Mouse (Mus musculus): ENCODE results near the gene Zfp358. TPM values are rescaled to one million over a fixed set of nuclear protein-coding genes. Genes with fewer than 3 reads are reported as not detected.
A peak's percentile ranks its signal among the peaks of the same experiment; 100 is the strongest.

The Zfp358 gene
- polyA plus RNA-seq, 1 experiment from 2014 or later: 29.6 TPM

DNA sequence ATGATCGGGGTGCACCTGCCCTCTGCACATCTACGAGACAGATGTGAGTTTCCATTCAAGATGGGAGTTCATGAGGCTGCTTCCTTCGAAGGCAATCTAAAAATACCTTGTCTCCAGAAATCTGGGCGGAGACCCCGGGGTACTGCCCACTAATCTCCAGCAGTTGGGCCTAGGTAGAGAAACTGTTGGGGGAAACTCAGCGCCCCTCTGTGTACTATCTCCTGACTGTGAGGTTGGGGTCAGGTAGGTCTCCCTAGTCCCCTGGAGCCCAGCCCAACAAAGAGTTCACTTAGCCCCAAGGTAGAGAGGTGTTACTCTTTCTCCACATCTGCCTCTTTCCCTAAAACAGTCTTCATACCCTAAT lies 889 bp downstream of the Zfp358 start:
- no peaks in the 10 kb centered on the region for H3K27me3 ChIP-seq (ENCODE audit: control insufficient read depth, insufficient read depth, low read length)
- H3K27ac ChIP-seq (ENCODE audit: low read length): no peak overlapping the region; the same call in 1 of the 2 replicates
- peak overlapping the region; percentile 92 for H3K4me3 ChIP-seq (ENCODE audit: low read depth, low read length)
- no peak for ATAC-seq (ENCODE audit: insufficient number of reproducible peaks, insufficient read depth, low FRiP score, low read depth)
- peak overlapping the region; percentile 97 for H3K9ac ChIP-seq (replicated peaks; ENCODE audit: low read depth, low read length)
- H3K9me3 ChIP-seq (ENCODE audit: control insufficient read depth, low read depth, low read length): no peaks in the 10 kb centered on the region
- peaks cover 25% of the 10 kb centered on the region for H3K36me3 ChIP-seq (ENCODE audit: control insufficient read depth, insufficient read depth, low read length)
- peaks cover 5% of the 10 kb centered on the region; the same call in 1 of the 2 replicates for H3K4me1 ChIP-seq (ENCODE audit: control insufficient read depth, insufficient read depth, low read length)
- H3K4me2 ChIP-seq (replicated peaks; ENCODE audit: low read depth, low read length): peak overlapping the region; percentile 46
- WGBS: 22% methylated on average over 6 of the region's 6 CpGs

GRCm38 (mm10) chr8:3495578-3496427 lies 2.9 kb downstream of the Zfp358 start:
- Histone ChIP-seq H3K4me1 (ENCODE audit: control insufficient read depth, insufficient read depth, low read length) (peaks cover 12% of the 10 kb centered on the region; the same call in 1 of the 2 replicates), H3K9me3 (ENCODE audit: control insufficient read depth, low read depth, low read length) (no peaks in the 10 kb centered on the region), H3K9ac (replicated peaks; ENCODE audit: low read depth, low read length) (no peak overlapping the region), H3K4me3 (ENCODE audit: low read depth, low read length) (no peak overlapping the region), H3K27ac (ENCODE audit: low read length) (no peak overlapping the region), H3K36me3 (ENCODE audit: control insufficient read depth, insufficient read depth, low read length) (peaks cover 25% of the 10 kb centered on the region), H3K4me2 (replicated peaks; ENCODE audit: low read depth, low read length) (no peak overlapping the region), H3K27me3 (ENCODE audit: control insufficient read depth, insufficient read depth, low read length) (no peaks in the 10 kb centered on the region)
- WGBS: 95% methylated on average over 44 of the region's 44 CpGs
- no peak for ATAC-seq (ENCODE audit: insufficient number of reproducible peaks, insufficient read depth, low FRiP score, low read depth)

- Histone ChIP-seq H3K9me3 (ENCODE audit: control insufficient read depth, low read depth, low read length) (no peaks in the 10 kb centered on the region), H3K9ac (replicated peaks; ENCODE audit: low read depth, low read length) (no peak overlapping the region), H3K4me3 (ENCODE audit: low read depth, low read length) (no peak overlapping the region), H3K36me3 (ENCODE audit: control insufficient read depth, insufficient read depth, low read length) (peaks cover 25% of the 10 kb centered on the region), H3K4me1 (ENCODE audit: control insufficient read depth, insufficient read depth, low read length) (peaks cover 18% of the 10 kb centered on the region; the same call in 1 of the 2 replicates), H3K27ac (ENCODE audit: low read length) (no peak overlapping the region), H3K27me3 (ENCODE audit: control insufficient read depth, insufficient read depth, low read length) (no peaks in the 10 kb centered on the region), H3K4me2 (replicated peaks; ENCODE audit: low read depth, low read length) (no peak overlapping the region)
- no peak for ATAC-seq (ENCODE audit: insufficient number of reproducible peaks, insufficient read depth, low FRiP score, low read depth)
- 91% methylated on average over 15 of the region's 15 CpGs for WGBS
Measured at GRCm38 (mm10) chr8:3496428-3496748, 3.5 kb downstream of the Zfp358 start.

DNA sequence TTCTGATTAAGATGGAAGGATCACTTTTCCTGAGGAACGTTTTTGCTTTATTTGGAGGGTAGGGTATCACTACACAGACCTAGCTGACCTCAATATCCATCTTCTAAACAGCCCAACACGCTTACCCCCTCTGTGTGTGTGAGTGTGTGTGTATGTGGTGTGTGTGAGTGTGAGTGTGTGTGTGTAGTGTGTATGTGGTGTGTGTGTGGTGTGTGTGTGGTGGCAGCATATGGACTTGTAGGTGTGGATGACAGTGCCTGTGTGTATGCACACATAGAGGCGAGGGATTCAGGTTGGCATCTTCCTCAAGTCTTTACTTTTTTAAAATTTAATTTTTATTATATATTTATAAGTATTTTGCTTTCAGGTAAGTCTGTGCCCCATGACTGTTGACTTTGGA lies 5.6 kb downstream of the Zfp358 start:
- Histone ChIP-seq H3K36me3 (ENCODE audit: control insufficient read depth, insufficient read depth, low read length) (peaks cover 25% of the 10 kb centered on the region), H3K9ac (replicated peaks; ENCODE audit: low read depth, low read length) (no peak overlapping the region), H3K27me3 (ENCODE audit: control insufficient read depth, insufficient read depth, low read length) (no peaks in the 10 kb centered on the region), H3K4me2 (replicated peaks; ENCODE audit: low read depth, low read length) (no peak overlapping the region), H3K4me3 (ENCODE audit: low read depth, low read length) (no peak overlapping the region), H3K4me1 (ENCODE audit: control insufficient read depth, insufficient read depth, low read length) (peaks cover 22% of the 10 kb centered on the region; the same call in 1 of the 2 replicates), H3K9me3 (ENCODE audit: control insufficient read depth, low read depth, low read length) (no peaks in the 10 kb centered on the region), H3K27ac (ENCODE audit: low read length) (no peak overlapping the region)
- ATAC-seq (ENCODE audit: insufficient number of reproducible peaks, insufficient read depth, low FRiP score, low read depth): no peak
- WGBS: 85% methylated on average over 3 of the region's 3 CpGs

DNA sequence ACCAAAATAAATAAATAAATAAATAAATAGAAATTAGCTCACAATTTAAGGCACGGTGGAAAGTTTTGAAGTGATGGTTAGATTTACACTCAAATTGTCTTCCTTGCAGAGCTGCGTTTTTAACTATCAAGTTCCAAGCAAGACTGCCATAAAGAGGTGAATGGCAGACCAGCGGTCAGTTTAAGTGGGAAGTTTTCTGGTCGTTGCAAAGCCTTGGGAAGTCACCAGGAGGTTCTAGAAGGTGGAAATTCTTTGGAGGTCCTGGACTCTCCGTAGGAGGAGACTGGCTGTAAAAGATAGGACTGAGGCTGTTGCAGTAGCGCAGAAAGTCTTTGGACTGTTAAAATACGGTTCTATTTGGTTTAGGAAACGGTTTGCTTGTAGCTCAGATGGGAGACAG lies 6.8 kb downstream of the Zfp358 start:
- peak; percentile 2; the same call in 1 of the 2 replicates for ATAC-seq (ENCODE audit: insufficient number of reproducible peaks, insufficient read depth, low FRiP score, low read depth)
- Histone ChIP-seq H3K4me3 (ENCODE audit: low read depth, low read length) (peak overlapping the region; percentile 66), H3K27ac (ENCODE audit: low read length) (peak overlapping the region; percentile 93), H3K9me3 (ENCODE audit: control insufficient read depth, low read depth, low read length) (no peaks in the 10 kb centered on the region), H3K36me3 (ENCODE audit: control insufficient read depth, insufficient read depth, low read length) (peaks cover 22% of the 10 kb centered on the region), H3K27me3 (ENCODE audit: control insufficient read depth, insufficient read depth, low read length) (no peaks in the 10 kb centered on the region), H3K4me2 (replicated peaks; ENCODE audit: low read depth, low read length) (peak overlapping the region; percentile 68), H3K4me1 (ENCODE audit: control insufficient read depth, insufficient read depth, low read length) (0 out of 2 replicates have a peak, but pooled peaks cover 17% of the 10 kb centered on the region), H3K9ac (replicated peaks; ENCODE audit: low read depth, low read length) (peak overlapping the region; percentile 73)
- WGBS: 3% methylated on average over 8 of the region's 8 CpGs

GRCm38 (mm10) chr8:3500235-3501090 lies 7.5 kb downstream of the Zfp358 start, which contains the start of gene Mcoln1:
Gene Mcoln1 (plus strand): TSS chr8:3500457.
- H3K36me3 ChIP-seq (ENCODE audit: control insufficient read depth, insufficient read depth, low read length): peaks cover 20% of the 10 kb centered on the region
- peak within 1 kb of the TSS; percentile 83 for H3K4me2 ChIP-seq (replicated peaks; ENCODE audit: low read depth, low read length)
- H3K9me3 ChIP-seq (ENCODE audit: control insufficient read depth, low read depth, low read length): no peaks in the 10 kb centered on the region
- peak within 1 kb of the TSS; percentile 93 for H3K27ac ChIP-seq (ENCODE audit: low read length)
- H3K9ac ChIP-seq (replicated peaks; ENCODE audit: low read depth, low read length): peak within 1 kb of the TSS; percentile 73
- peak; percentile 89 for ATAC-seq (ENCODE audit: insufficient number of reproducible peaks, insufficient read depth, low FRiP score, low read depth)
- under 1% methylated on average over 70 of the region's 70 CpGs for WGBS
- H3K27me3 ChIP-seq (ENCODE audit: control insufficient read depth, insufficient read depth, low read length): no peaks in the 10 kb centered on the region
- H3K4me1 ChIP-seq (ENCODE audit: control insufficient read depth, insufficient read depth, low read length): 0 out of 2 replicates have a peak, but pooled peaks cover 17% of the 10 kb centered on the region
- H3K4me3 ChIP-seq (ENCODE audit: low read depth, low read length): peak within 1 kb of the TSS; percentile 66

DNA sequence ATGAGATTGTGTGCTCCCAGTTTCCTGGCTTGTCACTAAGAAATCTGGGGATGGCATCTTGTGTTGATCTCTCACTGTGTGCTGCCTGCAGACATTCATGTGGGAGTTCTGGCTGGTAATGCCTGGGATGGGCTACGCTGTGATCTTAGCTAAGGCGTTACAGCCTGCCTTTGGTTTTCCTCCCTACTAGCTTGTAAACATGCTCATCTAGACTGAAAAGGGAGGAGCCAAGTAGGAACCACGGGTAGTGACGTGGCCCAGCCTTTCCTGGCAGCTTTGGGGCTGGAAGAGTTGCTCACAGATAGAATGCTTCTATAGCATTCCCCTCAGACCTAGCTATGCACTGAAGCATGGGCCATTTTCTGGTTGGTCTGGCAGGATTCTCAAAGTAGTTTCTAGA lies 9.3 kb downstream of the Zfp358 start:
- ATAC-seq (ENCODE audit: insufficient number of reproducible peaks, insufficient read depth, low FRiP score, low read depth): no peak
- Histone ChIP-seq H3K36me3 (ENCODE audit: control insufficient read depth, insufficient read depth, low read length) (peaks cover 7% of the 10 kb centered on the region), H3K4me2 (replicated peaks; ENCODE audit: low read depth, low read length) (no peak overlapping the region), H3K27ac (ENCODE audit: low read length) (no peak overlapping the region), H3K4me1 (ENCODE audit: control insufficient read depth, insufficient read depth, low read length) (0 out of 2 replicates have a peak, but pooled peaks cover 17% of the 10 kb centered on the region), H3K27me3 (ENCODE audit: control insufficient read depth, insufficient read depth, low read length) (no peaks in the 10 kb centered on the region), H3K4me3 (ENCODE audit: low read depth, low read length) (no peak overlapping the region), H3K9ac (replicated peaks; ENCODE audit: low read depth, low read length) (no peak overlapping the region), H3K9me3 (ENCODE audit: control insufficient read depth, low read depth, low read length) (no peaks in the 10 kb centered on the region)
- 65% methylated on average over 4 of the region's 4 CpGs for WGBS

- H3K9me3 ChIP-seq (ENCODE audit: control insufficient read depth, low read depth, low read length): no peaks in the 10 kb centered on the region
- WGBS: 85% methylated on average over 6 of the region's 6 CpGs
- ATAC-seq (ENCODE audit: insufficient number of reproducible peaks, insufficient read depth, low FRiP score, low read depth): no peak
Measured at GRCm38 (mm10) chr8:3507979-3508754, 15.2 kb downstream of the Zfp358 start.

More at GRCm38 (mm10) chr8:3507979-3508754, 15.2 kb downstream of the Zfp358 start:
- Histone ChIP-seq H3K4me3 (ENCODE audit: low read depth, low read length) (no peak overlapping the region), H3K36me3 (ENCODE audit: control insufficient read depth, insufficient read depth, low read length) (peaks cover 28% of the 10 kb centered on the region), H3K9ac (replicated peaks; ENCODE audit: low read depth, low read length) (no peak overlapping the region), H3K27ac (ENCODE audit: low read length) (no peak overlapping the region), H3K27me3 (ENCODE audit: control insufficient read depth, insufficient read depth, low read length) (no peaks in the 10 kb centered on the region), H3K4me2 (replicated peaks; ENCODE audit: low read depth, low read length) (no peak overlapping the region), H3K4me1 (ENCODE audit: control insufficient read depth, insufficient read depth, low read length) (no peaks in the 10 kb centered on the region)
